Mouse (Mus musculus) layer of hippocampus, postnatal 25 days (tissue): ENCODE results near the gene Phip. TPM values are rescaled to one million over a fixed set of nuclear protein-coding genes. Genes with fewer than 3 reads are reported as not detected.

Experiments
- DNase-seq, 2 experiments: peaks; one replicate each; pipeline ENCODE4 v3.0.0; 2022; ENCODE audit warnings: mixed read lengths in 2 of 2, low spot score in 1 of 2; ENCODE audit errors: extremely low spot score in 1 of 2
- total RNA-seq, 2 experiments: library from RNA; stranded (reverse); gene quantifications; 2 replicates each; pipeline ENCODE4 v1.2.3; 2021

The Phip gene
- total RNA-seq: 10 to 100 TPM; 53.2 to 69.8 TPM

DNA sequence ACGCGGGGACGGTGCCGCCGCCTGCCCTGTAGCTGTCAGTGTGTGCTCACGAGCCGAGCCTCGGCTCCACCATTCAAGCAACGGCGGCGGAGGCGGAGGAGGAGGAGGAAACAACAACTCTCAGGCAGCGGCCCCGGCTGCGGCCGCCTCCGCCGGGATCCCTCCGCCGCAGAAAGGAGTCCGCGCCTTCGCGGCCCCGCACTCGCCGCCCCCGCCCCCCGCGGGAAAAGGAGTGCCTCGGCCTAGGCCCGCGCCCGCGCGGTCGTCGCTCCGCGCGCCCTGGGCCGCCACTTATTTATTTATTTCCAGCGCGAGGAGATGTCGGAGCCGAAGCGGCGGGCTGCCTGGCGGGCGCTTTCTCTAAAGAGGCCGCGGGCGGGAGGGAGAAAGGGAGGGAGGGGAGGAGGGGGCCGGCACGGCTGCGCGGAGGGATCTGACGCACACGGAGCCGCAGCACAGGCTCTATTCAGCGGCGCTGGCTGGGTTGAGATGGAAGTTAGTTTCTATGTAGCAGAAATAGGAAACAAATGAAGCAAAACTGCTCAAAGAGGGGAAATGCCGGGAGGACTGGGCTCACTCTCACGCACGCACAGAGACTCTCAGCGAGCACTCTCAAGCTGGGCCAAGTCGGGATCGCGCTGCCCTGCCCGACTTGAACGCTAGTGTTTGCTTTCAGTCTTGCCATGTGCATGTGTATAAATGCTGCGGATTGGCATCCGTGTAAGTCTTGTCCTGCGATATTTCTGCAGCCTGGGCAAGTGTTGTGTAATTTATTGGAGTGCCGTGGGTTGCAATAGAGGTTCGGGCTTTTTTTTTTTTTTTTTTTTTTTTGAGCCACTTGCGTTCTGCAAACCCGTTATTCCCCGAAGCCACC is at the start of gene Phip:
Phip (minus strand) TSS at position 175 of the 874 bp plus-strand sequence.
- DNase-seq: peak; percentile 95 to 99

- DNase-seq: no peak
These were observed 48.4 kb upstream of the Phip start for GRCm38 (mm10) chr9:83023724-83024123.

- no peak for DNase-seq
These were observed 39.2 kb upstream of the Phip start for GRCm38 (mm10) chr9:83014516-83014915.

GRCm38 (mm10) chr9:83008306-83008705 is 33.0 kb upstream of the Phip start:
- no peak for DNase-seq

DNA sequence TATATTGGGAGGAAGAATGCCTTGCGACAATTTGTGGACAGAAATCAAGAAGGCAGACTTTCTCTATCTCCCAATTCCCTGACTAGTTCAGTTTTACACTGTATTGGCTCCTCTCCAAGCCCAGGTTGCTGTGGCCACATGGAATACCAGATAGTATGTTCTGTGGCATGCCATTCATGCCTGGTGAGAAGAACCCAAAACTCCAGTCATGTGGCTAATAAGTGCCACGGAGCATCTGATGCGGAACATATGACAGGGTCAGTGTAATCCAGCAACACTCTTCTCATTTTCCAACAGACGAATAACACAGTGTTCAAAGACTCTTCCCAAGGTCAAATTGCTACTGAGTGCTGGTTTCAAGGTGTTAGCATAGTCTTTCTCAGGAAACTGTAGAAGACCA is 26.0 kb upstream of the Phip start:
- no peak for DNase-seq

DNA sequence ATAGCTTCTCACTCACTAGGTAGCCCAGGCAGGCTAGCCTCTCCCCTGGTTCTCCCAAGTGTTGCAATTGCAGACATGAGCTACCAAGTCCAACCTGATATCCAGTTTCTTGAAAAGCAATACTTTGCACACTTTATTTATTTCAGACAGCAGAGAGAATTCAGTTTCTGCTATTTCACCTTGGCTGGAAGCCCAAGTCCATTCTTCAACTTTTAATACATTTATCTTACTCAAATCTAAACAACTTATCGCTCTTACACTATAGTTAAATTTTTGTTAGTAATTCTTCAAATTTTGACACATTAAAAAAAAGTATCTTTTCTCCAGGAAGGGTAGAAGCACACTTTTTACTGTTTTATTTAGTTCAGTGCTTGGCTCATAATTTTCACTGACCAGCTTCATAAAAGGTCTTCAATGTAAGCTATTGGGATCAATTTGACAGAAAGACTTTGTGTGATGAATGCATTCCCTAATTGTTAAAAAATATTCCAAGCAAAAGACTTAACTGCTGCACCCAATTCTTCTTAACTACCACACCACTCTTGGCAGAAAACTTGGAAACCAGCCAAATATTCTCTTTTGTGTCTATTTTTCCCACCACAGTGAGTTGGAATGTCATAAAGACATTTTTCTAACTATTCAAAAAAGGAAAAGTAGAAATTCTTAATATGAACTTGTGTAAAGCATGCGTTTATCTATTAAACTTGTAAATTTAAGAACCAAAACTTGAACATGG is 22.6 kb upstream of the Phip start:
- no peak for DNase-seq

DNA sequence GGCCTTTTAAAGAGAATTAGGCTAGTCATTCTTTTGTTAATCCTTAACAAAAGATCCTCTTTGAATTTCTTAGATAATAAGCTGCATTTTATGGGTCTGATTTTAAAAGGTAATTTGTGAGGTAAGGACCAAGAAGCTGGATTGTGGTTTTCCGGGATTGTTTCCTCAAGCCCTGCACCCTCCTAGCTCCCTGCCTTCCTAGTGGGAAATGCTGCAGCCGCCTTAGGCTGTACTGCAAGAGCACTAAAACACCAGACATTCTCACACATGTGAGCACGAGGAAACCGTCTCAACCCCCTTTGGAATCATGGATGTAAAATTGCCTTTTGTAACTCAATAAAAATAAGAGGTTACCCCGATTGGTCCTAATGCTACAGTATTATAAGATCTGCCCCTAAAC is 1.6 kb upstream of the Phip start:
- DNase-seq: peak; percentile 14 to 21

DNA sequence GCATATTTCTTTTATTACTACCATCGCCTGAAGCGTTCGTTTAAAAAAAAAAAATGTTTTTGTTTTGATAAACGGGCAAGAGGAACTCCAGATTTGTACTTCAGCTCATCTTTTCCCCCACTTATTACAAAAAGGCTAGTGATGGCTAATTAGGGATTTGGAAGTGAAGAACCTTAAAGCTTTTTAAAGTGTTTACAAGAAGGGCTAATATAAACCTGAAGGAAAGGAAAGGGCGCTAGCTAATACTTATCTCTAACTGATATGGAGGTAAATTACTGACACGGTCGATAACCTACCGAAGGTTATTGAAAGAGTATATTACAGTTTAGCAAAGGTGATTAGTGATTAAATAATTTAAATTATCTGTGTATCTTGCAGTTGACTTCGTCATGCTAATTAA is 903 bp upstream of the Phip start:
- DNase-seq: no peak

DNA sequence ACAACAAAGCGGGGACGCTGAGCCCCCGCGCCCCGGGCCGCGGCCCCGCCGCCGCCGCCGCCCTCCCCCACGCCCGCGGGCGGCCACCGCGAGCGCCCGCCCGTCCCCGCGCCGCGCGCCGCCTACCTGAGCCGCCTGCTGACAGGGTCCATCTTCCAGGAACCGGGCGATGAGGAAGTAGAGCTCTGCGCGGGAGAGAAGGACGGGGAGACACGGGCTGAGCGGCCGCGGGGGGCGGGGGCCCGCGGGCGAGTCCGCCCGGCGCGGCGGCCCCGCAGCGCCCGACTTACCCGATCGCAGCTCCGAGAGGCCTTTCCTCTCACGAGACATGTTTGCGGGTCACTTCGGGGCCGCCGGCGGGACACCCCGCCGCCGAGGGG is 364 bp downstream of the Phip start:
- DNase-seq: no peak

DNA sequence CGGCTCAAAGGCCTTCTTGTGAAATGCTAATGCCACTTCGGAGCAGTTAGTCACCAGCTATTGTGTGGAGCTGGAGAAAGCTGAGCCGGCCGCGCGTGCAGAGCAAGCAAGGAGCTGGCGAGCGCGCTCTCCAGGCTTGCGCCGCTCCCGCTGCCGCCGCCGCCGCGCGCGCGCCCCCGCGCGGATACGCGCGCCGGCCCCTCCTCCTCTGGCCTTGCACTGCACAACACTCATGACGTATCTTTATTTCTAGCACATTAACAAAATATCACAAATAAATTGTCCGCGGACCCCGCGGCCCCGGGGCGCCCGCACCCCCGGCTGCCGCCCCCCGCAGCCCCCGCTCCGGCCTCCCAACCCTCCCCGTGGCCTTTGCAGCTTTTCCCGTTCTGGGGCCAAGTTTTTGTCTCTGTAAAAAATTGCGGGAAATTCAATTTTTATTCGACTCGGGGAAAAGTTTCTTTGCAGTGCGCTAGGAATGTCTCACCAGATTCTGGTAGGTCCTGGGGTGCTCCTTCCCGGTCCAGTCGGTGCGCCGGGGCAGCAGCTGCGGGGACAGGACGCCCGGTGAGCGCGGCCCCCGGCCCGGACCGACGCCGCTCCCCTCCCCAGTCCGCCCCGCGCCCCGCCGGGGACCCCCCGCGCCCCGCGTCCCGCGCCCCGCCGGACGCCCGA is 992 bp downstream of the Phip start:
- peak; percentile 70 to 77 for DNase-seq

DNA sequence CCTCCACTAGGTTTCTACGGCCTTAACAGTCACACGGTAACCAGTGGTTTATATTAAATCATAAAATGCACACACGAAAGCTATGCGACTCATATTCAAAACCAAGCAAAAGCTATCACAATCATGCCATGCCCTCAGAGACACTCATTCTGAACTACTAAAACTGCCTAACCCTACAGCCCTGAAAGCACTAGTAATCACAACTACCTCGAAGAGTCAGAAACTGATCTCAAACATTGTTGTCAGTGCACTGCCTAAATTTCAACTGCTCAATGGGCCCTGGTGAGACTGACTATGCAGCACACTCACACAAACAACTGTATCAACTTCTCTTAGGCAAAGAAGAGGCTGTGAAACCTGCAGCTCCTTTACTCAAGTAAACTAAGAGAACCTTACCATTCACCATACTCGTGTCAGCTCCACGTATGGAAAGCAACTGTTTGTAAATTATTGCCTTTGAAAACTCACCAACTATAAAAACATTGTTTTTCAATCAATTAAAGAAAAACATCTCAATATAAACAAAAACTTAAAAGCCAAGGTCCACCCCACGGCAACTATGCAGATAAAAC is 1.9 kb downstream of the Phip start:
- DNase-seq: no peak

- no peak for DNase-seq
These were observed 3.9 kb downstream of the Phip start for GRCm38 (mm10) chr9:82971433-82971832.

DNA sequence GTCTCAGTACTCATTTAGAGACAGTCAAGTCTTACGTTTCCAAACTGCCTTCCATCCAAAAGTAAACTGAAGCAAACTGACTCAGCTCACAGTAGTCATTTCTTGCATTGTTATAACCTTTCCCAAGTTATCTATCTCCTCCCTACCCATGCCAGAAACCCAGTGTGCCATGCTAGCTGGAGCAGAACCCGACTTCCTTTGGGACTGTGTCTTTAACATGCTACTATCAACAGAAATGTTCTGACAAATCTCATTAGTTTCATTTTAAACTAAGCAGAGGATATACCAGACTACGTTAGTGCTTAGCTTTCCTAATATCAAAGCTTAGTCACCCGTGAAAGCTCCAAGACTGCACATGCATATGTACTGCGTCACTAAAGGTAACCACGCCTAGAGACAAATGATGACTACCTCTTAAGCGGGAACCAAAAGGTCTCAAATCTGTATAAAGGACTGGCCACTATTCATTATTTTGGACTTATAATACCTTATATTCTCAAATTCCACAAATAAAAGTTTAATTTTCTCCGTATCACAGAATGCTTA is 8.2 kb downstream of the Phip start:
- DNase-seq: no peak

DNA sequence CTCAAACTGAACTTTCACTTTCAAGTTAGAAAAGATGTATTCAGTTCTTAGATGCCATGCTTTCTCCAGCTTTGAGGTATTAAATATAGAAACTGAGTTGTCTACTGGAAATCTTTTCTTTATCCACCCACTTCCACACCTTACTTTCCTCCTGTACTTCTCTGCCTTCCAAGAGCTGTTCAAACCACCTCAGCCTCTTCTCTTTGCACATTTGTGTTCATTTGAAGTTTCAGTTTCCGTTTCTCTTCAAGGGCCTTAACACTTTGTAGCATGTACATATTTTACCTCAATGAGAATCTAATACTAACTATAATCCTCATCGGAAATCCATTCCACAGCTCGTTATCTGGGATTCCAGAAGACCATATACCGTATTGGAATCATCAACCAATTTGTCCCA is 11.3 kb downstream of the Phip start:
- DNase-seq: no peak

- DNase-seq: no peak
These were observed 14.0 kb downstream of the Phip start for GRCm38 (mm10) chr9:82961352-82961751.

DNA sequence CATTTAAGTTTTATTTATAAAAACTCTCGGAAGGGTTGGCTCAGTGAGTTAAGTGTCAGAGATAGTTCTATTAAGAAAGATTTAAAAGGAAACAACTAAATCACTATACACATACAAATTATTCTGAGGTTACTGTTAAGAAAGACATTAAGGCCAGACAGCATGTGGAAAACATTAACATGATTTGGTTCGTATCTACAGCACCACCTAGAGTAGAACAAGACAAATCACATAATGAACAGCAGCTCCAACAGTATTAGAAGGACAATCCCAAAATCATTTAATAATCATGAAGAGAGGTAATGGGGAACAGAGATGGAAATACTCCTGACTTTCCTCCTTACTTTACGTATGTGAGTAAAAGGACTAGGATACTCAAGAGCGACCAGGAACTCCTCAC is 20.0 kb downstream of the Phip start:
- DNase-seq: no peak

DNA sequence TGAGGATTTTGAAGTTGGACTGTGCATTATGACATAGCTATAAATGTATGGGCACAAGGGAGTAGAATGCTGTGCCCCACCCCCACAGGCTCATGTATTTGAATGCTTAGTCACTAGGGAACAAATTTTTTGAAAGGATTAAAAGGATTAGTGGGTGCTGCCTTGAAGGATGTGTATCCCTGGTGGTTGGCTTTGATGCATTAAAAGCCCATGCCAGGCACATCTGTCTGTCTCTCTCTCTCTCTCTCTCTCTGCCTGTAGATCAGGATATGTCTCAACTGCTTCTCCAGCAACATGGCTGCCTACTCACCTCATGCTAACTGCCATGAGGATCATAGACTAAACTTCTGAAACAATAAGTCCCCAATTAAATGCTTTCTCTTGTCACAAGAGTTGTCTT is 23.0 kb downstream of the Phip start:
- no peak for DNase-seq

DNA sequence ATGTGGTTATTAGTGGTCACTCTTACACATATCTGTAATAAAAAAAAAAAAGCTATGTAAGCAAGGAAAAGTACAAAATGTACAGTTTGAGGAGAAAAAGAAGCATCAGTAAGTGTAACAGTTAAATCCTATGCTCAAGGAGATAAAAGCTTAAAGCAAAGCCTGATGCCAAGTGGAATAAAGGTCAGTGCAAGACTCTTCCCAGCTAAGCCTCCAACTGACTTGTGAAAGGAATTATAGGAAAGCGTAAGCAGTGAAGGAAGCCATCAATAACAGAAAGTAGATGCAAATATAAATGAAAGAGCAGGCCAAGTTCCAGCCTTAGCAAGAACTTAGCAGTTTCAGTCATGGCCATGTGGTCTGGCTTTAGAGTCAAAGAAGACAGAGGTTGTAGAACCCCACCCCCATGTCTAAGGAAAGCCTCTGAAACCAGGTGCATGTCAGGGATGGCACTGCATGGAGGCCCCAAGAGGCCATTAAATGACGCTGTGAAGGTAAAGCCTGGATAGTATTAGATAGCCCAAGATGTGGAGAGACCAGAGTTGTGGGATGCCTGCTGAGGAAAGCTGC is 23.8 kb downstream of the Phip start:
- no peak for DNase-seq

DNA sequence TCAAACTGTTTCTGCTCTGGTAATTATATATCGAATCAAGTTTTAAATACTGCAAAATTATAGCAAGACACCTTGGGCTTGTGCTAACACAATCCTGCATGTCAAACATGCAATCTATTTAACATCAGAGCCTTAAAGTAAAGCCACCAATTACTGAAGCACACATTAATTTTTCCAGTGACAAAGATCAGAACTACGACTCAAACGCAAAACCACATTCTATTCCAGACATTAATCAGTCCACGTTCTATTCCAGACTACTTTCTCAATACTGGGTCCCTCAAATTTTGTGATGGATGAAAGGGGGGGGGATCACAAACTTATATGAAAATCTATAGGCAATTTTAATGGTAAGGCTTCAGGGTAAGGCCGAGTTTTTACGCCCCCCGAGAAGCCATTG is 68.1 kb downstream of the Phip start:
- no peak for DNase-seq

- no peak for DNase-seq
These were observed 86.7 kb downstream of the Phip start for GRCm38 (mm10) chr9:82888645-82889044.
